Mouse (Mus musculus) intestine, embryonic 14.5 days (tissue): ENCODE results near the gene Gm12790. TPM values are rescaled to one million over a fixed set of nuclear protein-coding genes. Genes with fewer than 3 reads are reported as not detected.

ENCODE experiments used
- polyA plus RNA-seq: library from polyadenylated mRNA; unstranded; fragments of >200 nt; fragmentation: Nextera tagmentation; extraction: Ambion mirVana; gene quantifications from 2 replicates; pipeline ENCODE4 v1.2.1, GENCODE M21; 2014

Gm12790 gene
- polyA plus RNA-seq, 1 experiment from 2014 or later = not detected

Other genes with a start within 250 kb of the Gm12790 start
- gene B020004J07Rik, start 137.0 kb downstream of the Gm12790 start, polyA plus RNA-seq = not detected in 2 replicates
- gene C130073F10Rik, start 87.3 kb downstream of the Gm12790 start, polyA plus RNA-seq = not detected in 2 replicates
- not detected in 2 replicates for gene Gm12800, start 71.9 kb downstream of the Gm12790 start, polyA plus RNA-seq
- gene Gm12794, start 40.6 kb downstream of the Gm12790 start, polyA plus RNA-seq = not detected in 2 replicates
- gene Gm12789, start 5.6 kb upstream of the Gm12790 start, polyA plus RNA-seq = not detected in 2 replicates
- 14.6 and 19.8 TPM in 2 replicates for gene Pde4b, start 106.5 kb upstream of the Gm12790 start, polyA plus RNA-seq